Mouse (Mus musculus): ENCODE measurements around the gene Ppp2r5c. TPM values are rescaled to one million over a fixed set of nuclear protein-coding genes. Genes with fewer than 3 reads are reported as not detected.

The Ppp2r5c gene
- polyA plus RNA-seq, 1 experiment from 2014 or later = 126 TPM

GRCm38 (mm10) chr12:110437367-110437703 lies 9.6 kb upstream of the Ppp2r5c start:
- no peak overlapping the region for H3K4me2 ChIP-seq (ENCODE audit: low read length)
- 65% methylated on average over 7 of the region's 7 CpGs for WGBS
- H3K36me3 ChIP-seq (ENCODE audit: insufficient read depth, low read length) = no peaks in the 10 kb centered on the region
- H3K27ac ChIP-seq = no peak overlapping the region
- H3K27me3 ChIP-seq (ENCODE audit: insufficient read depth, low read length) = no peaks in the 10 kb centered on the region
- H3K9me3 ChIP-seq (replicated peaks; ENCODE audit: low read length) = no peaks in the 10 kb centered on the region
- ATAC-seq (replicated peaks; ENCODE audit: low FRiP score, low read depth) (no peak), DNase-seq (ENCODE audit: low spot score) (no peak)
- peak; percentile 59 for TF ChIP-seq CTCF (IDR thresholded peaks at IDR 0.05; ENCODE audit: low read depth)
- H3K9ac ChIP-seq (ENCODE audit: low read depth, low read length) = no peak overlapping the region
- H3K4me3 ChIP-seq (replicated peaks; ENCODE audit: low read depth, low read length) = no peak overlapping the region
- no peaks in the 10 kb centered on the region for H3K4me1 ChIP-seq (replicated peaks; ENCODE audit: insufficient read depth, low read length)

DNA sequence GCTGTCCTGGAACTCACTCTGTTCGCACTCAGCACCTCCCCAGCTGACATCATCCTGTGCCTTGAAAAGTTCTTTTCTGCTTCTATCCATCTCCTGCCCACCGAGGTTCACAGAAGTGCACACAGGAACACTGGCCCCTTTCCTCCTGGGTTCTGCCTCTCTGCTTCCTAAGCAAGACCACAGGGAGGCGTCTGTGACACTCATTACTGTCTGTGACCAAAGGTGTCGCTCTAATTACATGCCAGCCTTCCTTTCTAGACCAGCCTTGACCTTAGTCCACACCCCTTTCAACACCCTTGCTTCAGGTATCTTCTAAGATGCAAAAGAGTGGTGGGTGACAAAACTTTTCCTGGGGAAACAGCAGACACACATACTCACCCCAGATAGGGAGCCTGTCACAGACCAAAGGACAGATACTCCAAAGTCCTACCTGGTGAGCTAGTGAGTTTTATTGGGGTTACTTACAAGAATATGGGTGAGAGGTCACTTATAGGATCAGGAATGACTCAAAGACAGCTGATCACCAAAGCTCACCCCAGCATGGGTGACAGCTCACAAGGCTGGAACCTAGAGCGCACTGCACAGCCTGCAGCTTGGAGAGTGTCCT lies 8.4 kb upstream of the Ppp2r5c start:
- peak; percentile 30 for DNase-seq (ENCODE audit: low spot score)

DNA sequence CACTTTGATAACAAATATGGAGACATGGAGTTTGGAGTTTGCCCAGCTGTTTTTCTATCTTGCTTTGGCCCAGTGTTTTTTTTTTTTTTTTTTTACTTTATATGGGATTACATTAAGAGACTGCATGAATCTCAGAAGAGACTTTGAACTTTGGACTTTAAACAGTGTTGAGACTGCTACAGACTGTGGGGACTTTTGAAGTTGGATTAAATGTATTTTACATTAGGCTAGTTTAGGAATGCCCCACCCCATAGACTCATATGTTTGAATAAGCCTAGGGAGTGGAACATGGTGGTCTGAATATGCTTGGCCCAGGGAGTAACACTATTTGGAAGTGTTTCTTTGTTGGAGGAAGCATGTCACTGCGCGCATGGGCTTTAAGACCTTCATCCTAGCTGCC lies 4.7 kb upstream of the Ppp2r5c start:
- 84% methylated on average over 2 of the region's 2 CpGs for WGBS
- Histone ChIP-seq H3K4me2 (ENCODE audit: low read length) (no peak overlapping the region), H3K27me3 (ENCODE audit: insufficient read depth, low read length) (no peaks in the 10 kb centered on the region), H3K4me3 (replicated peaks; ENCODE audit: low read depth, low read length) (no peak overlapping the region), H3K9me3 (replicated peaks; ENCODE audit: low read length) (no peaks in the 10 kb centered on the region), H3K36me3 (ENCODE audit: insufficient read depth, low read length) (no peaks in the 10 kb centered on the region), H3K4me1 (replicated peaks; ENCODE audit: insufficient read depth, low read length) (no peaks in the 10 kb centered on the region; the same call in 1 of the 2 replicates), H3K9ac (ENCODE audit: low read depth, low read length) (no peak overlapping the region), H3K27ac (no peak overlapping the region)
- no peak for TF ChIP-seq CTCF (IDR thresholded peaks at IDR 0.05; ENCODE audit: low read depth)
- ATAC-seq (replicated peaks; ENCODE audit: low FRiP score, low read depth) (no peak), DNase-seq (ENCODE audit: low spot score) (no peak)

More for the DNA sequence above, 8.4 kb upstream of the Ppp2r5c start:
- H3K4me1 ChIP-seq (replicated peaks; ENCODE audit: insufficient read depth, low read length) = no peaks in the 10 kb centered on the region
- no peaks in the 10 kb centered on the region for H3K9me3 ChIP-seq (replicated peaks; ENCODE audit: low read length)
- H3K36me3 ChIP-seq (ENCODE audit: insufficient read depth, low read length) = no peaks in the 10 kb centered on the region
- H3K4me2 ChIP-seq (ENCODE audit: low read length) = no peak overlapping the region
- no peak overlapping the region for H3K4me3 ChIP-seq (replicated peaks; ENCODE audit: low read depth, low read length)
- H3K27me3 ChIP-seq (ENCODE audit: insufficient read depth, low read length) = no peaks in the 10 kb centered on the region
- H3K9ac ChIP-seq (ENCODE audit: low read depth, low read length) = no peak overlapping the region
- H3K27ac ChIP-seq = no peak overlapping the region
- ATAC-seq (replicated peaks; ENCODE audit: low FRiP score, low read depth) = no peak
- peak; percentile 59 for TF ChIP-seq CTCF (IDR thresholded peaks at IDR 0.05; ENCODE audit: low read depth)
- 42% methylated on average over 5 of the region's 5 CpGs for WGBS

- Histone ChIP-seq H3K36me3 (ENCODE audit: insufficient read depth, low read length) (no peaks in the 10 kb centered on the region), H3K4me3 (replicated peaks; ENCODE audit: low read depth, low read length) (no peak overlapping the region), H3K9me3 (replicated peaks; ENCODE audit: low read length) (no peaks in the 10 kb centered on the region), H3K9ac (ENCODE audit: low read depth, low read length) (no peak overlapping the region), H3K4me1 (replicated peaks; ENCODE audit: insufficient read depth, low read length) (no peaks in the 10 kb centered on the region; the same call in 1 of the 2 replicates), H3K4me2 (ENCODE audit: low read length) (no peak overlapping the region), H3K27ac (no peak overlapping the region), H3K27me3 (ENCODE audit: insufficient read depth, low read length) (no peaks in the 10 kb centered on the region)
- no peak for ATAC-seq (replicated peaks; ENCODE audit: low FRiP score, low read depth)
- 64% methylated on average over 5 of the region's 5 CpGs for WGBS
- no peak for TF ChIP-seq CTCF (IDR thresholded peaks at IDR 0.05; ENCODE audit: low read depth)
- no peak for DNase-seq (ENCODE audit: low spot score)
Measured at GRCm38 (mm10) chr12:110444530-110444929, 2.4 kb upstream of the Ppp2r5c start.

DNA sequence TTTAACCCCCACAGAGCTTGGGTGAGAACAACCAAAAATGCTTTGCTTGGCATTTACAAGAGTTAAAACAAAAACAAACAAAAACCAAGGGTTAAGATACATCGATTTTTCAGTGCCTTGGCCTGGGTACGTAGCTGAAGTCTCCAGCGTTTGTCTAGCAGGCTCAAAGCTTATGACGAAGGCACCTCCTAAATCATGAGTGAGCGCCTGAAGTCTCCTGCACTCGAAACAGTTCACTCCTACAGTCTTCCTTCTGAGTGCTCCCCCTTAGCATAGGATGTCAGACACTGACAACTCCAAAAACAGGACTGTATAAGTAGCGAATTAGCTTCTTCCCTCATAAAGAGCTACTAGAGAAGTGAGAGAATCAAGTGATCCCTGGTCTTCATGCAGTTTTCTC lies 1.1 kb upstream of the Ppp2r5c start:
- H3K27ac ChIP-seq = peak overlapping the region; percentile 92; the same call in 1 of the 2 replicates
- H3K27me3 ChIP-seq (ENCODE audit: insufficient read depth, low read length) = no peaks in the 10 kb centered on the region
- TF ChIP-seq CTCF (IDR thresholded peaks at IDR 0.05; ENCODE audit: low read depth) = no peak
- WGBS = 13% methylated on average over 7 of the region's 7 CpGs
- H3K4me2 ChIP-seq (ENCODE audit: low read length) = peak overlapping the region; percentile 63
- H3K9me3 ChIP-seq (replicated peaks; ENCODE audit: low read length) = no peaks in the 10 kb centered on the region
- no peaks in the 10 kb centered on the region for H3K36me3 ChIP-seq (ENCODE audit: insufficient read depth, low read length)
- peak overlapping the region; percentile 93 for H3K9ac ChIP-seq (ENCODE audit: low read depth, low read length)
- H3K4me1 ChIP-seq (replicated peaks; ENCODE audit: insufficient read depth, low read length) = no peaks in the 10 kb centered on the region; the same call in 1 of the 2 replicates
- DNase-seq (ENCODE audit: low spot score) (peak; percentile 41), ATAC-seq (replicated peaks; ENCODE audit: low FRiP score, low read depth) (no peak)
- peak overlapping the region; percentile 83 for H3K4me3 ChIP-seq (replicated peaks; ENCODE audit: low read depth, low read length)

GRCm38 (mm10) chr12:110447306-110447705 lies 386 bp downstream of the Ppp2r5c start:
- H3K9ac ChIP-seq (ENCODE audit: low read depth, low read length) = peak overlapping the region; percentile 93
- ATAC-seq (replicated peaks; ENCODE audit: low FRiP score, low read depth) = peak; percentile 29; the same call in 1 of the 2 replicates
- no peak for TF ChIP-seq CTCF (IDR thresholded peaks at IDR 0.05; ENCODE audit: low read depth)
- H3K9me3 ChIP-seq (replicated peaks; ENCODE audit: low read length) = no peaks in the 10 kb centered on the region
- peak overlapping the region; percentile 92 for H3K4me2 ChIP-seq (ENCODE audit: low read length)
- H3K27me3 ChIP-seq (ENCODE audit: insufficient read depth, low read length) = no peaks in the 10 kb centered on the region
- no peaks in the 10 kb centered on the region; the same call in 1 of the 2 replicates for H3K4me1 ChIP-seq (replicated peaks; ENCODE audit: insufficient read depth, low read length)
- no peaks in the 10 kb centered on the region for H3K36me3 ChIP-seq (ENCODE audit: insufficient read depth, low read length)
- DNase-seq (ENCODE audit: low spot score) = peak; percentile 35
- 0% methylated on average over 35 of the region's 39 CpGs for WGBS
- H3K4me3 ChIP-seq (replicated peaks; ENCODE audit: low read depth, low read length) = peak overlapping the region; percentile 83
- H3K27ac ChIP-seq = peak overlapping the region; percentile 54

DNA sequence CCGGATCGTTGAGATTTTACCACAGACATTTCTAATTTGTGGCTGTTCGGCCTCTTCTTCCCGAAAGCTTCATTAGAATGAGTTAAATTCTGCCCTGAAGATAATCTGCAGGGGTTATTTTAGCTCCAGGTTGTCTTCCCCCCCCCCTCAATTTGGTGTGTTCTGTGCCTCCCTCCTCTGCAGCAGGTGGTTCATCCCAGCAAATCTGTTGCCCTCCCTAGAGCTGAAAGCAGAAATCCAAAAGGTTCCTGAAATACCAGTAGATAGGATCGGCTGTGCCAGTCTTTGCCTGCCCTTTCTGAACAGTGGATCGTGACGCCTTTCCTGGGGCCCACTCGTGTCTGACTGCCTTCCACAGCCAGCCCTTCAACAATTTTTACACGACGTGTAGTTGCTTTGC lies 1.8 kb downstream of the Ppp2r5c start:
- TF ChIP-seq CTCF (IDR thresholded peaks at IDR 0.05; ENCODE audit: low read depth) = no peak
- Histone ChIP-seq H3K36me3 (ENCODE audit: insufficient read depth, low read length) (no peaks in the 10 kb centered on the region), H3K4me3 (replicated peaks; ENCODE audit: low read depth, low read length) (no peak overlapping the region), H3K4me2 (ENCODE audit: low read length) (no peak overlapping the region), H3K9me3 (replicated peaks; ENCODE audit: low read length) (no peaks in the 10 kb centered on the region), H3K4me1 (replicated peaks; ENCODE audit: insufficient read depth, low read length) (no peaks in the 10 kb centered on the region; the same call in 1 of the 2 replicates), H3K27me3 (ENCODE audit: insufficient read depth, low read length) (no peaks in the 10 kb centered on the region), H3K27ac (no peak overlapping the region), H3K9ac (ENCODE audit: low read depth, low read length) (no peak overlapping the region)
- WGBS = 88% methylated on average over 10 of the region's 10 CpGs
- DNase-seq (ENCODE audit: low spot score) (no peak), ATAC-seq (replicated peaks; ENCODE audit: low FRiP score, low read depth) (no peak)
